Mouse (Mus musculus) liver, postnatal 0 days (tissue): Measurements from ENCODE around the gene Gm12887.

ENCODE experiments used
- CTCF ChIP-seq: sonication (generic); IDR thresholded peaks from 2 replicates; pipeline ENCODE4 v1.5.1; 2016; ENCODE audit warnings: antibody characterized with exemption, low read depth
- EP300 ChIP-seq: IDR thresholded peaks from 2 replicates; pipeline ENCODE4 v1.6.1; 2016; ENCODE audit warnings: antibody characterized with exemption, low read depth, mild to moderate bottlenecking

- TF ChIP-seq CTCF (no peak), EP300 (no peak)
Measured at GRCm38 (mm10) chr4:121657040-121657439, 35.1 kb upstream of the Gm12887 start.
